Mouse (Mus musculus) liver, embryonic 11.5 days (tissue): Measurements from ENCODE around the gene Gm11096. TPM values are rescaled to one million over a fixed set of nuclear protein-coding genes. Genes with fewer than 3 reads are reported as not detected.

ENCODE experiments used
- ATAC-seq: fragments of 200-750 bp; cut with Nextera tagmentation; replicated peaks from 2 replicates; pipeline ENCODE4 v1.8.0; 2017; ENCODE audit warnings: moderate number of reproducible peaks, mild to moderate bottlenecking, moderate TSS enrichment, moderate library complexity; ENCODE audit not compliant: low FRiP score
- DNase-seq: peaks from one replicate; pipeline ENCODE4 v3.0.0-alpha.2; 2017; ENCODE audit warnings: low spot score
- H3K27ac ChIP-seq: fragments of 300-500 bp; sonication (generic); 2 replicates; pipeline ENCODE4 v1.5.1; 2014; ENCODE audit warnings: mild to moderate bottlenecking, low read depth, low read length, control low read depth
- H3K27me3 ChIP-seq: fragments of 300-500 bp; sonication (generic); replicated peaks from 2 replicates; pipeline ENCODE4 v1.6.1; 2014; ENCODE audit warnings: low read length, mixed read lengths; ENCODE audit not compliant: control insufficient read depth, insufficient read depth
- H3K36me3 ChIP-seq: fragments of 300-500 bp; sonication (generic); 2 replicates; pipeline ENCODE4 v1.6.1; 2014; ENCODE audit warnings: mild to moderate bottlenecking, low read length, moderate library complexity, mixed read lengths; ENCODE audit not compliant: control insufficient read depth, insufficient read depth
- H3K4me1 ChIP-seq: fragments of 300-500 bp; sonication (generic); replicated peaks from 2 replicates; pipeline ENCODE4 v1.6.1; 2014; ENCODE audit warnings: low read length, mixed read lengths; ENCODE audit not compliant: control insufficient read depth, insufficient read depth
- H3K4me2 ChIP-seq: fragments of 300-500 bp; sonication (generic); 2 replicates; pipeline ENCODE4 v1.6.1; 2014; ENCODE audit warnings: mild to moderate bottlenecking, control low read depth, moderate library complexity
- H3K4me3 ChIP-seq: fragments of 300-500 bp; sonication (generic); 2 replicates; pipeline ENCODE4 v1.5.1; 2014; ENCODE audit warnings: low read depth, low read length, control low read depth
- H3K9ac ChIP-seq: fragments of 300-500 bp; sonication (generic); 2 replicates; pipeline ENCODE4 v1.6.1; 2014; ENCODE audit warnings: low read depth, low read length, control low read depth
- H3K9me3 ChIP-seq: fragments of 300-500 bp; sonication (generic); 2 replicates; pipeline ENCODE4 v1.6.1; 2016; ENCODE audit warnings: low read length, inconsistent platforms, mixed read lengths; ENCODE audit not compliant: control insufficient read depth
- WGBS: fragments of 180-500 bp; shearing (Covaris S2); extraction: QIAGEN DNeasy Blood & Tissue Kit; methylation state at CpG from one replicate; pipeline ENCODE4 v1.1.7; 2014; 5-methylcytosine and 5-hydroxymethylcytosine counted together
- polyA plus RNA-seq: library from polyadenylated mRNA; unstranded; fragments of >200 nt; fragmentation: Nextera tagmentation; extraction: Ambion mirVana; gene quantifications from 2 replicates; pipeline ENCODE4 v1.2.1, GENCODE M21; 2014

Gene Gm11096
- polyA plus RNA-seq, result not detected in 2 replicates

DNA sequence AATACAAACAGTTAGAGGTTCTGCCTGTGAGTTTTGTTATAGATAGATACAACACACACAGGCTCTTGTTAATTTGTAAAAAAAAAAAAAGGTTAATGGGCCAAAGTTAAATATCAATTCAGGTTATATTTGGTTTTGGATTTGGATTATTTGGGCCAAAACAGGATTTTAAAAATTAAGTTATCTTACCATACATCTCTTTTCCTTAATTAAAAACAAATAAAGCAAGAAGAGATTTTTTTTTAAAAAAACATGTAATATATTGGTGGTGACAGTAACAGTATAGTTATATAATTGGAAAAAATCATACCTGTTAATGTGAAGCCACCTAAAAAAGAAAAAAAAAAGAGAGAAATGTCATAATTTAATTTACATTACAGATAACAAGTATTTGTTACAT, at the start of gene Gm11096:
Gene Gm11096, plus strand, starts transcription at position 301 of the 400 bp plus-strand sequence.
- no peak within 1 kb of the TSS for H3K4me2 ChIP-seq
- H3K4me1 ChIP-seq, result no peaks in the 10 kb centered on the region
- no peak within 1 kb of the TSS for H3K4me3 ChIP-seq
- DNase-seq (no peak), ATAC-seq (no peak)
- H3K27me3 ChIP-seq, result no peaks in the 10 kb centered on the region
- H3K36me3 ChIP-seq, result no peaks in the 10 kb centered on the region
- H3K9me3 ChIP-seq, result no peaks in the 10 kb centered on the region
- no peak within 1 kb of the TSS for H3K27ac ChIP-seq
- H3K9ac ChIP-seq, result no peak within 1 kb of the TSS

GRCm38 (mm10) chr17:81393040-81393439, 48.5 kb upstream of the Gm11096 start:
- Histone ChIP-seq H3K27ac (no peak overlapping the region), H3K27me3 (no peaks in the 10 kb centered on the region), H3K36me3 (no peaks in the 10 kb centered on the region), H3K4me3 (no peak overlapping the region), H3K9ac (no peak overlapping the region), H3K9me3 (no peaks in the 10 kb centered on the region), H3K4me2 (no peak overlapping the region), H3K4me1 (no peaks in the 10 kb centered on the region)
- no peak for ATAC-seq
- WGBS, result 63% methylated on average over 4 of the region's 4 CpGs
- no peak for DNase-seq

DNA sequence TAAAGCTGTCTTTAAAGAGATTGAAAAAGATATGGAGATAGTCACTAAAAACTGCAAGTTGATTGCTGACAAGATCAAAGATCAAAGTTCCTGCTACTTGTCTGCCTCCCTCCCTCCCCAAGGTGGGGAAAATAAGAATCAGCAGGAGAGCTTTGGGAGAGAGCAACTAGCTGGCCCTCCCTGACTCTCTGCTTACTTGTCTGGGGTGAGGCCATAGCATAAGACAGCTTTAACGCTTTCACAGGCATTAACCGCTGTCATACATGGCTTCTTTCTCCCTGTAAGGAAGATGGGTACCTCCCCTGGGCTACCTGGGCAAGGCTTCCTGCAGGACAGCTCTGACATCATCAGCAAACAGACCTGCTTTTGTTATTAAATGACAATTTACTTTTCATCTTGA, 47.4 kb upstream of the Gm11096 start:
- Histone ChIP-seq H3K4me1 (no peaks in the 10 kb centered on the region), H3K27me3 (no peaks in the 10 kb centered on the region), H3K9me3 (no peaks in the 10 kb centered on the region), H3K27ac (no peak overlapping the region), H3K4me3 (no peak overlapping the region), H3K9ac (no peak overlapping the region), H3K36me3 (no peaks in the 10 kb centered on the region), H3K4me2 (no peak overlapping the region)
- DNase-seq (no peak), ATAC-seq (no peak)
- 51% methylated on average over 2 of the region's 2 CpGs for WGBS

DNA sequence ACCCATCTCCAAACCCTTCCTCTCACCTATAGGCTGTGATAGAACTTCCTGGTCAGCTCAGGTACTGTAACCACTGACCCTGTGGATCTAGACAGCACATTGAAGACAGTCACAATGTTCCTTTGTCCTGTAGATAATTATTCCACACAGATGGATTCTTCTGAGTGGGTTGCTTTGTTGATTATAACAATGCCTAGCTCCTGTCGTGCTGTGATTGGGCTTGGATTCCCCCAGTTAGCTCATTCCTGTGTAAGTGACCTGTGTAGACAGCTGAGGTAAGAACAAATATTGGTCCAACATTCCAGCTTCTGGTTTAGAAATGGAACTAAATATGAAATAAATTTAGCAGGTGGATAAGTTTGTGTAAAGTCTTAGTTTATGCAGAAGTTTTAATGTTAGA, 44.1 kb upstream of the Gm11096 start:
- Histone ChIP-seq H3K36me3 (no peaks in the 10 kb centered on the region), H3K9ac (no peak overlapping the region), H3K4me3 (no peak overlapping the region), H3K9me3 (no peaks in the 10 kb centered on the region), H3K4me1 (no peaks in the 10 kb centered on the region), H3K27ac (no peak overlapping the region), H3K4me2 (no peak overlapping the region), H3K27me3 (no peaks in the 10 kb centered on the region)
- no peak for ATAC-seq
- no peak for DNase-seq
- 66% methylated on average over 1 of the region's 1 CpGs for WGBS

- Histone ChIP-seq H3K4me2 (no peak overlapping the region), H3K9ac (no peak overlapping the region), H3K27me3 (no peaks in the 10 kb centered on the region), H3K9me3 (no peaks in the 10 kb centered on the region), H3K27ac (no peak overlapping the region), H3K4me1 (no peaks in the 10 kb centered on the region), H3K36me3 (no peaks in the 10 kb centered on the region), H3K4me3 (no peak overlapping the region)
- ATAC-seq (no peak), DNase-seq (no peak)
- 71% methylated on average over 5 of the region's 5 CpGs for WGBS
Observed at GRCm38 (mm10) chr17:81400377-81400776, 41.2 kb upstream of the Gm11096 start.

DNA sequence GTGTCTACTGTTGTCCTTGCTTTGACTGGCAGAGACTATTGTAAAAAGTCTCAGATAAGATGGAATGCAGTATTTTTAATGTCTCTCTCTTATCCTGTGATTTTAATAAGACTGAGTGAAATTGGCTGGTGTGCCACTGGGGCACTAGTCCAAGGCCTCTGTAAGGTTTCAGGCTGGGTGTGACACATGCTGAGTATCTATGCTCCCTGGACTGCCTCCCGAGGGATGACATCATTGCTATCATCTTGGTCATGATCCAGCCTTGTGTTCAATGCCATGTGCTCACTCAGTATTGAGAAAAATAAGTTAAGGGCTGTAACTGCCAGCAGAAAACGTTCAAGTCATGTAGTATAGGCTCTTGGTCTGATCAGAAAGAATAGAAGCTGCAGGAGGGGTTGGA, 38.9 kb upstream of the Gm11096 start:
- no peaks in the 10 kb centered on the region for H3K4me1 ChIP-seq
- ATAC-seq, result no peak

DNA sequence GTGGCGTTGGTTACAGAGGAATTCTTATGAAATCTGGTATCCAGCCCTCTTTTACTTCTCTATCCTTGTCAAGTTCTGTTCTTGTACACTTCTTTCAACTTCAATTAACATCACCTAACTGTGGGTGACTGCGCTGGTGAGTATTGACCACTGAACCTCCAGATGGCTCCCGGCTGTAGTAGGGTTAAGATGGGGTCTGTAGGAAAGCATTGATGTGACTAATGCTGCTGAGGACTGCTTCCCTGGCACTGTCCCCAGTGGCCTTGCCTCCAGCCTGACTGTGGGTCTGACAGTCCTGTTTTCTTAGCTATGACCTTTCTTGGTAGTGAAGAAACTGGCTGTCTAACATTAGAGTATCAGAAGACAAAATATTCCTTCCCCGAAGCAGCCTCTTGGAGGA, 38.4 kb upstream of the Gm11096 start:
- ATAC-seq, result no peak
- no peaks in the 10 kb centered on the region for H3K9me3 ChIP-seq
- H3K9ac ChIP-seq, result no peak overlapping the region
- no peak for DNase-seq
- H3K27me3 ChIP-seq, result no peaks in the 10 kb centered on the region
- no peak overlapping the region for H3K27ac ChIP-seq
- no peak overlapping the region for H3K4me3 ChIP-seq
- 81% methylated on average over 4 of the region's 4 CpGs for WGBS
- H3K4me1 ChIP-seq, result no peaks in the 10 kb centered on the region
- no peaks in the 10 kb centered on the region for H3K36me3 ChIP-seq
- no peak overlapping the region for H3K4me2 ChIP-seq

More for the DNA sequence above, 38.9 kb upstream of the Gm11096 start:
- Histone ChIP-seq H3K27me3 (no peaks in the 10 kb centered on the region), H3K9ac (no peak overlapping the region), H3K4me3 (no peak overlapping the region), H3K27ac (no peak overlapping the region), H3K9me3 (no peaks in the 10 kb centered on the region), H3K4me2 (no peak overlapping the region), H3K36me3 (no peaks in the 10 kb centered on the region)
- WGBS, result 52% methylated on average over 2 of the region's 2 CpGs
- DNase-seq, result no peak

DNA sequence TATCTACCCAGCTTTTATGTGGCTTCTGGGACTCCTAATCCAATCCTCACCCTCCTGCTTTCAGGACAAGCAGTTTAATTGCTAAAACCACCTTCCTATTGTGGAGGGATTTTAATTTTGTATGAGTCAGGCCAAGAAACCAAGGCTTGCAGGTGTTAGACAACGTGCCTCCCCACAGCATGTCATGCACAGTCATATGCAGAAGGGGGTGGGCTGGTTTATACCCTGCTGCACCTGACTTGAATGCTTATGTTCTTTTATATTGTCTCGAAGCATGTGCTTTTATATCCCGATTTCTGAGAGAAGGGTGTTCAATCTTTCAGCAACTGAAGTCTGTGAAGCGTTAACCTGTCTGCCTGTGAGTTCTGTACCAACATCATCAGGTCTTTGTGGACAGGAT, 37.3 kb upstream of the Gm11096 start:
- no peaks in the 10 kb centered on the region for H3K9me3 ChIP-seq
- 78% methylated on average over 4 of the region's 4 CpGs for WGBS
- no peak overlapping the region for H3K4me2 ChIP-seq
- DNase-seq, result no peak
- H3K27me3 ChIP-seq, result no peaks in the 10 kb centered on the region
- H3K4me3 ChIP-seq, result no peak overlapping the region
- no peak overlapping the region for H3K9ac ChIP-seq
- no peaks in the 10 kb centered on the region for H3K36me3 ChIP-seq
- no peak for ATAC-seq
- no peaks in the 10 kb centered on the region for H3K4me1 ChIP-seq
- H3K27ac ChIP-seq, result no peak overlapping the region

DNA sequence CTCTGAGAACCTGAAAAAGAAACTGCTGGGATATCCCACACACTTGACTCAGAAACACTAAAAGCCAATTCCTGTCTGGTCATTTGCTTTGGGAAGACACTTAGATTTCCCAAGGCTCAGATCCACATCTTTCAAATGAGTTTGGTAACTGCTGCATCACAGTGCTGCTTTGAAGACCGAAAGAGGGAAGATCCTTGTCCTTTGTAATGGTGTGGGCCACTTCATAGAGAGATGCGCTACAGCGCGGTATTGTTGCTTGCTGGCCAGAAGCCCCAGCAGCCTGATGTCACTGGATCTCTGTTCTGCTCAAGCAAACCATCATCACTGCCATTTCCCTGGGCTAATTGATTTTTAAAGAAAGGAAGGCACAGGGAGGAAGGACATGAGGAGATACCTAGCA, 28.8 kb upstream of the Gm11096 start:
- H3K27ac ChIP-seq, result no peak overlapping the region
- H3K4me1 ChIP-seq, result no peaks in the 10 kb centered on the region
- no peaks in the 10 kb centered on the region for H3K36me3 ChIP-seq
- DNase-seq (no peak), ATAC-seq (no peak)
- 89% methylated on average over 4 of the region's 4 CpGs for WGBS
- H3K9me3 ChIP-seq, result no peaks in the 10 kb centered on the region
- no peak overlapping the region for H3K9ac ChIP-seq
- H3K4me2 ChIP-seq, result no peak overlapping the region
- no peak overlapping the region for H3K4me3 ChIP-seq
- no peaks in the 10 kb centered on the region for H3K27me3 ChIP-seq
